Mouse (Mus musculus) C3H10T1/2 (cell line): ENCODE measurements around the gene Wfdc15a. TPM values are rescaled to one million over a fixed set of nuclear protein-coding genes. Genes with fewer than 3 reads are reported as not detected.

Experiments used
- polyA plus RNA-seq, 2 experiments: library from polyadenylated mRNA; unstranded; fragments of >200 nt; fragmentation: generic; extraction: Trizol; gene quantifications; one replicate each; pipeline ENCODE4 v1.2.1; 2012; ENCODE audit warnings: missing spikeins in 2 of 2

The Wfdc15a gene
- under 1 TPM in 1 of 2 experiments, not detected in 1; 0.17 TPM for polyA plus RNA-seq

GRCm38 (mm10) chr2:164199626-164200327 is at the start of gene Wfdc15a:
Gene Wfdc15a, minus strand, starts transcription at chr2:164200130.

GRCm38 (mm10) chr2:164238366-164238765 is 38.4 kb upstream of the Wfdc15a start, which contains the start of gene Svs2:
Gene Svs2, minus strand, starts transcription at chr2:164238466.

GRCm38 (mm10) chr2:164221522-164221921 is 21.6 kb upstream of the Wfdc15a start, which contains the start of gene Wfdc15b:
Gene Wfdc15b, minus strand, starts transcription at chr2:164221660.

GRCm38 (mm10) chr2:164190576-164190975 is 9.4 kb downstream of the Wfdc15a start, which contains the start of gene Wfdc12:
Gene Wfdc12, minus strand, starts transcription at chr2:164190608.

GRCm38 (mm10) chr2:164182692-164183255 is 17.2 kb downstream of the Wfdc15a start, which contains the start of gene Wfdc5:
Gene Wfdc5, minus strand, starts transcription at chr2:164182742.

GRCm38 (mm10) chr2:164170902-164171301 is 29.0 kb downstream of the Wfdc15a start, which contains the start of gene Kcns1:
Gene Kcns1, minus strand, starts transcription at chr2:164171113.

Other genes starting within 250 kb of the Wfdc15a start
- gene Ywhab, start 205.2 kb downstream of the Wfdc15a start, polyA plus RNA-seq = 10 to 100 TPM; 42.4 to 94.4 TPM
- under 1 TPM; 0.06 to 0.44 TPM for gene Pabpc1l, start 174.7 kb downstream of the Wfdc15a start, polyA plus RNA-seq
- 1 to 10 TPM in 1 of 2 experiments, under 1 TPM in 1; 0.81 to 4.3 TPM for gene Stk4, start 129.8 kb downstream of the Wfdc15a start, polyA plus RNA-seq
- 10 to 100 TPM; 10.2 to 26.3 TPM for gene Tomm34, start 129.0 kb downstream of the Wfdc15a start, polyA plus RNA-seq
- gene Kcns1, start 29.0 kb downstream of the Wfdc15a start, polyA plus RNA-seq = not detected
- not detected for gene Wfdc5, start 17.4 kb downstream of the Wfdc15a start, polyA plus RNA-seq
- gene Wfdc12, start 9.5 kb downstream of the Wfdc15a start, polyA plus RNA-seq = not detected
- gene Wfdc15b, start 21.5 kb upstream of the Wfdc15a start, polyA plus RNA-seq = not detected
- gene Svs2, start 38.3 kb upstream of the Wfdc15a start, polyA plus RNA-seq = not detected
- gene Svs3b, start 56.5 kb upstream of the Wfdc15a start, polyA plus RNA-seq = not detected
- not detected for gene Svs4, start 78.3 kb upstream of the Wfdc15a start, polyA plus RNA-seq
- not detected for gene Svs3a, start 89.1 kb upstream of the Wfdc15a start, polyA plus RNA-seq
- gene Svs6, start 116.6 kb upstream of the Wfdc15a start, polyA plus RNA-seq = not detected
- gene Svs5, start 132.6 kb upstream of the Wfdc15a start, polyA plus RNA-seq = not detected
- gene Slpi, start 189.0 kb upstream of the Wfdc15a start, polyA plus RNA-seq = 1 to 10 TPM; 5.8 to 9.0 TPM
- gene Rbpjl, start 203.0 kb upstream of the Wfdc15a start, polyA plus RNA-seq = under 1 TPM in 1 of 2 experiments, not detected in 1; 0.02 TPM
- gene Matn4, start 205.0 kb upstream of the Wfdc15a start, polyA plus RNA-seq = 1 to 10 TPM in 1 of 2 experiments, under 1 TPM in 1; 0.02 to 1.3 TPM
- gene Sdc4, start 243.8 kb upstream of the Wfdc15a start, polyA plus RNA-seq = 100 to 1,000 TPM in 1 of 2 experiments, 10 to 100 TPM in 1; 15.9 to 107 TPM